Mouse (Mus musculus): ENCODE data around the gene Dcakd.

Dcakd gene

GRCm38 (mm10) chr11:103049611-103050010, 21.5 kb upstream of the Dcakd start:
- DNase-seq (ENCODE audit: low spot score in 2 of 2) = no peak

DNA sequence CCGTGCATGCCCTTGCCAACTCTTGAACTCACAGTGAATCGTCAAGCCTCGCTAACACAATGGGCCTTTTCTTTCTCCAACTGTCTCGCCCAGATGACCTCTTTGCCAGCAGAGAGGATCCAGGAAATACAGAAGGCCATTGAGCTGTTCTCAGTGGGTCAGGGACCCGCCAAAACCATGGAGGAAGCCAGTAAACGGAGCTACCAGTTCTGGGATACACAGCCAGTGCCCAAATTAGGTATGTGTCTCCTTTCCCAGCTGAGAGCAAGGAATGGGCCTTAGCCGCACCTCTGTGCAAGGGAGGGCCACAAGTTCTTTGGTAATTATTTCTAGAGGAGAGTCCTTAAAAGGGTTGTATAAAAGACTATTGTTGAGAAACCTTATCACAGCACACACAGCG, 18.2 kb upstream of the Dcakd start:
- no peak for DNase-seq (ENCODE audit: low spot score in 2 of 2)

GRCm38 (mm10) chr11:103043982-103044381, 15.8 kb upstream of the Dcakd start:
- no peak for DNase-seq (ENCODE audit: low spot score in 2 of 2)

- no peak for DNase-seq (ENCODE audit: low spot score in 2 of 2)
Observed at GRCm38 (mm10) chr11:103042828-103043227, 14.7 kb upstream of the Dcakd start.

DNA sequence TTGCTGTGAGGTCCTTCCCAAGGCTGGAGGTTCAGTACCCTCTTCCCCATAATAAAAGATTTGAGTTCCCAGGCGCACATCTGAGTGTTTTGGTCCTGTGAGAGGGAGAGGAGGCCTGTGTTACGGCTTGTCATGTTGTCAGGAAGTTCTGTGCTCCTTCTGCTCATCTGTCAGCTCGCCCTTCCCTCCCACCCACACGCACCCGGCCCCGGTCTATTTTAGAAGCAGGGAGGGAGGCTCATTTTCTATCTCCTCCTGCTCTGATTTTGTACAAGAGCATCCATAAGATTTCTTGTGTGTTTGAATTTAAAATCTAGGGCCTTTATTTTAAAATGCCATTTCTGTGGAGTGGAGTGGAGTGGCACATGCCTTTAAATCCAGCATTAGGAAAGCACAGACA, 9.9 kb upstream of the Dcakd start:
- no peak for DNase-seq (ENCODE audit: low spot score in 2 of 2)

DNA sequence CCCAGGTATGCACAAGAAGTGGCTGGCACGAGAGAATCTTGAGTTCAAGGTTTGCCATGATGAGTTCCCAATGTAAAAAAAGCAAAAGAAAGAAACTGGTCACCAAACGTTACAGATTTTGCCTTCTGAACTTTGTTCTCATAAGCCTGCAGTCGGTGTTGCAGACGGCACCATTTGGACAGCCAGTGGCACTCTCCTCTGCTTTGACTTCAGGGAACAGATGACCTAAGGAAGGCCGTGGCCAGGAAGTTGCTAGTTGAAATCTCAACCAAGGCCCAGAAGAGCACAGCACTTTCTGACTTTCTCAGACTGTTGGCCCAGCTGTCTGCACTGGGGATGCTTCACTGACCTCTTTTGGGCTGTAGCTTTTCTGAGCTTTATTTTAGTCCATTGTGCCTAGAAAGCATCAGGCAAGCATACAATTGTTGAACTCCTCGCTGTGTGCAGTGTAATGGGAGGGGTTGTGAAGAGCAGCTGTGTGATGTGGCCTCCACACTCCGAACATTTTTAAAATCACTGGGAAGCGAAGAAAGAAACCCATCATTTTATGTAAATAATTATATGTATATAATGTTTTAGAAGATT, 8.8 kb upstream of the Dcakd start:
- DNase-seq (ENCODE audit: low spot score in 2 of 2) = no peak

DNA sequence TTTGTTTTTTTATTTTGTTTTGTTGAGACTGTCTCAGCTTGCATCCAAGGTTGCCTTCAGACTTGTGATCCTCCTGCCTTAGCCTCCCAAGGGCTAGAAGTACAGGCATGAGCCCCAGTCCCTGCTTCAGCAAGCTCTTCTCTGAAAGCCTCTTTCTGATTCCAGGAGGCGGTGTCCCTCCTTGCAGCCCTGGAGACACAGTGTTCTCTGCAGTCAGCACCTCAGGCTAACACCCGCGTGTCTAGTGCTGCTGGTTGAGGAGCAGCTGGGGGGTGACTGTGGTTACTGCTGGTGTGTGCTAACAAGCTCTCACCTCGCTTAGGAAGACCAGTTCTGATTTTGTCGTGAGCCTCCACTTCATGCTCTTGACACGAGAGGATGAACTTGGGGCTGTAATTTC, 6.9 kb upstream of the Dcakd start:
- no peak for DNase-seq (ENCODE audit: low spot score in 2 of 2)

DNA sequence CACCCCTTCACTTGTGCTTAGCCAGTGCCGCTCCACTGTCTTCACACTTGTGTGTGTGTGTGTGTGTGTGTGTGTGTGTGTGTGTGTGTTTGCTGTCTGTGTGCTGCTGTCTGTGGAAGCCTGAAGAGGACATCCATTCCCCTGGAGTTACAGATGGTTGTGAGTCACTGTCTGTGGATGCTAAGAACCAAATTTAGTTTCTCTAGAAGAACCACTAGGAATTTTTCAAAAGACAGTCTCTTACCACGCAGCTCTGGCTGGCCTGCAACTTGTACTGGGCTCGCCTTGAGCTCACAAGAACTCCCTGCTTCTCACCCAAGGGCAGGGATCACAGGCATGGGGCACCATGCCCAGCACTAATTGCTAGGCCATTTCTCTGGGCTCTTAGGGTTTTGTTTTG, 4.9 kb upstream of the Dcakd start:
- DNase-seq (ENCODE audit: low spot score in 2 of 2) = no peak

DNA sequence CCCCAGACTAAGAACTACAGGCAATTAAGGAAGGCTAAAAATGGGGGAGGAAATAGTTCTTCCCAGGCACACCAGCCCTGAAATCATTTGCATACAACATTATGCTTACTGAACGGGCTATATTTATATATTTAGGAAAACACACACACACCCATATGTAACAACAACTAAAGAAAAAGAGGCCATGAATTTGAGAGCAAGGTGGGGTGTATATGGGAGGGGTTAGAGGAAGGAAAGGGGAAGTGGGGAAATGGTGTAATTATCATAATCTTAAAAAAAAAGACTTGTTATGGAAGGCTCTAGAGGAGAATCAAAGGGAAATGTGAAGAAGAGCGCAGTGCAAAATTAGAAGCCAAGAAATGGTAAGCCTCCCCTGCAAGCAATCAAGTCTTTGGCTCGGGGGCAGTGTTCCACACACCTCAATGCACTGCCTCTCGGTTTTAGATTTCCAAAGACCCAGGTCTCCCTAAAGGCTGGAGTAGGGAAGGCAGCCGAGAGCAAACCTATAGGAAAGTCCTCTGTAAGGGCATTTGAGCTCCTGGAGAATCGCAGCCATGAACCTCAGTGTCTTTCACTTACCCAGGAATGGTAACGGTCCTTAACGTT, 460 bp downstream of the Dcakd start:
- DNase-seq (ENCODE audit: low spot score in 2 of 2) = no peak

- no peak for DNase-seq (ENCODE audit: low spot score in 2 of 2)
Observed at GRCm38 (mm10) chr11:103026901-103027300, 1.2 kb downstream of the Dcakd start.

DNA sequence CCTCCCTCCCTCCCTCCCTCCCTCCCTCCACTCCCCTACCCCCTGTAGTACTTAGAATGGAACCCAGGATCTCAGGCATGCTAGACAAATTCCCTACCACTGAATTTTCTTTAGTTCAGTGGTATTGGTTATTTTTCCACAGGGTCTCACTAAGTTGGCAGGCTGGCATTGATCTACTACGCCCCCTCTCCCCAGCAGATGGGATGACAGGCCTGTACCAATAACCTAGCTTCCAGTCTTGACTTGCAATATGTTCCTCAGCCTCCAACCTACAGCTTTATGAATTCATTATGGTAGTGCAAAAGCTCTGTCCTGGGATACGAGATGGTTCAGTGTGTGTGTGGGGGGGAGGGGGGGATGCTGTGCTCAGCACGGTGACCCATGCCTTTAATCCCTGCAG, 4.2 kb downstream of the Dcakd start:
- no peak for DNase-seq (ENCODE audit: low spot score in 2 of 2)

DNA sequence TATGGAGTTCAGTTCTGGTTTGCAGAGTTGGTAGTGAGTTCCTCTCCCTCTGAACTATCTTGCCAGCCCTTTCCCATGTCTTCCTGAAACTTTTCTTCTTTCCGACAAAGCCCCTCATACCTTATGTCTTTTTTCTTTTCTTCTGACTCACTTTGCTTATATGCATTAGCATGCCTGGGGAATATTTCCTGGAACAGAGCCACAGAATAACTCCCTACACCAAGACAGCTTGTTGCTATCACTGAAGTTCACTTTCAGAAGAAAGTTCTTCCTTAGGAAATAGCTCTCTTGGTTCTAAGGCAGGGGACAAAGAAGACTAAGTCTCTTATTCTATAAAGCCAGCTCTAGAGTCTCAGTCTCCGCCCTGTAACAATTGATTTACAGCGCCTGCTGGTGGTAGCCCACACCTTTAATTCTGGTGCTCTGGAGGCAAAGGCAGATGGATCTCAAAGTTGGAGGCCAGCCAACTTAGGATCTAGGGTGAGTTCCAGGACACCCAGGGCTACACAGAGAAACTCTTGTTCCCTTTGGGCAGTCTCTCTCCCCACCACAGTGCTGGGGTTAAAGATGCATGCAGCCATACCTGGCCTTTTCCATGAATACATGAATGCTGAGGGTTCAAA, 7.3 kb downstream of the Dcakd start:
- DNase-seq (ENCODE audit: low spot score in 2 of 2) = no peak

DNA sequence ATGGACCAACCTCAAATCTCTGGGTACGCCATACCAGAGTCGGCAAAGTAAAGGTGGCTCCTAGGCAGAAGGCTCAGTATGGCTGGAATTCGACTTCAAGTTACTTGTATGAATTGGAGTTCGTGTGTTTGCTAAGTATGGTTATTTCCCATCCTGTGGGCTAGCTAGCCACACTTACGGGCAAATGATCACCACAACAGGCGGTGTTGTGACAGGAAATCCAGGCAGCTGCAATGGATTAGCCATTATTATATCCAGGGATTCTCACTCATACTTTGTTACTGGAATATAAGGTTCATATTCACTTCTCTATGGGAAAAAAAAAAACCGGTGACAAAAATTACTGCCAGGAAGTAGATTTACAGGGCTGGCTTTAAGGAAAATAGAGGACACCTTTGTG, 8.8 kb downstream of the Dcakd start:
- DNase-seq (ENCODE audit: low spot score in 2 of 2) = no peak

DNA sequence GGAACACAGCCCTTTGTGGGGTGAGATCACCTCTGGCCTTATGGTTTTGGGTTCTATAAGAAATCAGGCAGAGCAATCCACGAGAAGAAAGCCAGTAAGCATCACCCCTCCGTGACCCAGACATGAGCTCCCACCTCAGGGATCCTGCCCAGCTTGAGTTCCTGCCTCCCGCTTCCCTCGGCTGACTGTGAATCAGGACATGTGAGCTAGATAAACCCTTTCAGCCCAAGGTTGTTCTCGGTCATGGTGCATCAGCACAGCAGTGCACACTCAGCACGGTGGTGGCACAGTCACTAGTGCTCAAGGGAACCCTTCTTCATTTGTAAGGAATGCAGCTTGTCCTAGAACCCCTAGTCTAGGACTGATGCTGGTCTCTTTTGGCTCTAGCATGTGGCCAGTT, 9.3 kb downstream of the Dcakd start:
- DNase-seq (ENCODE audit: low spot score in 2 of 2) = no peak

- no peak for DNase-seq (ENCODE audit: low spot score in 2 of 2)
Observed at GRCm38 (mm10) chr11:103017661-103018060, 10.5 kb downstream of the Dcakd start.

DNA sequence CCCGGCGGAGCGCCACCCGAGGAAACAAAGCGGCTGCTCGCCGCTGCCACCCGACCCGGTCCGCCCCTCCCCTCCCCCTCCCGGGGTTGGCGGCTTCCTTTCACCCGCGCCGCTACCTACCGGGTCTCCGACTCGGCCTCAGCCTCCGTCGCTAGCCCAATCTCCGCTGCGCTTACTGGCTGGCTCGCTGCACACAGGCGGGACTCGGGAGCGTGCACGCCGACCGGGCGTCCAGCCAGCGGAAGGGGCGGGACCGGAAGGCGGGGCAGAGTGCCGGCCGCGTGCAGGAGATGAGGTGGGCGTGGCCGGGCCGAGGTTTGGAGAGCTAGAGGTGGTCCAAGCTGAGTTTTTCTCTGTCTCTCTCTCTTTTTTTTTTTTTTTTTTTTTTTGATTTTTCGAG, 11.2 kb downstream of the Dcakd start:
- DNase-seq (ENCODE audit: low spot score in 2 of 2) = peak; percentile 95 to 97

- DNase-seq (ENCODE audit: low spot score in 2 of 2) = no peak
Observed at GRCm38 (mm10) chr11:103015881-103016825, 12.0 kb downstream of the Dcakd start.

GRCm38 (mm10) chr11:103011206-103011497, 17.0 kb downstream of the Dcakd start:
- DNase-seq (ENCODE audit: low spot score in 2 of 2) = no peak

DNA sequence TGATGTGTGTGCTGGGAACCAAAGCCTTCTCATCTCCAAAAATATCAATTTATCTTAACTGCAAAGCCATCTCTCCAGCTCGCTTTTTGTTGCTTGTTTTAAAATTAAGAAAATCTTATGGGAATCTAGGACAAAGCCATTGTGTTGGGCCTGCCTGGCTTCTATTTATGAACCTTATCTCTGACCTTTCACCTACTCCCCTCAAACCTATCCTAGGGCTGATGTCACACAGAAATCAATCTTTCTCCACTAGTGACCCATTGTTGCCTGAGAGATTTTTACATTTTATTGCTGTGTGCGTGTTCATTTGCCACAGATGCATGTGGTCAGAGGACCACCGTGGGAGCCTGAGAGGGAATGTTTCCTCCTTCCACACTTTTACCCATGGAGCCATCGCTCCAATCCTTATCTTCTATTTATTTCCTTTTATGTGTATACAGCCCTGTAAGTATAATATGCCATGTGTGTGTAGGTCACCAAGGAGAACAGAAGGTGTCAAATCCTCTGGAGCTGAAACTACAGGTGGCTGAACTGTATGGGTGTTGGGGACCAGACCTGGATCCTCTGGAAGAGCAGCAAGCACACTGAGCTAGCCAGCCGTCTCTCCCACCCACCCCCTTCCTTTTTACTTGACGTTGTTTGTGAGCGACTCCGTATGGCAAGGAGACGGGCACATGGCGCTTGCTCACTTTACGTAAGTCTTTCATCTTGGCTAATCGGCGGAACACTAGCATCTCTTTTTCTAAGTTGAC, 17.5 kb downstream of the Dcakd start:
- DNase-seq (ENCODE audit: low spot score in 2 of 2) = no peak

DNA sequence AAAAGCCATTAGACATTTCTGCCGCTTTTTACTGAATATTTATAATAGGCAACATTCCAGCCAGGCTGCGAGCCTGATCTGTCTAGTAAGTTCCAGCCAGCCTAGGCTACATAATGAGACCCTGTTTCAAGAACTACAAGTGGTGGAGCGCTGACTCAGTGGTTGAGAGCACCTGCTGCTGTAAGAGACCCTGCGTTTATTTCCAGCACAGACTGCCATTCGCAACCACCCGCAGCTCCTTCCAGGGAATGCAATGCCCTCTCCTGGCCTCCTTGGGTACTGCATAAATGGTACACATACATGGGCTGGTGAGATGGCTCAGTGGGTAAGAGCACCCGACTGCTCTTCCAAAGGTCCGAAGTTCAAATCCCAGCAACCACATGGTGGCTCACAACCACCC, 18.9 kb downstream of the Dcakd start:
- no peak for DNase-seq (ENCODE audit: low spot score in 2 of 2)

- no peak for DNase-seq (ENCODE audit: low spot score in 2 of 2)
Observed at GRCm38 (mm10) chr11:103008558-103008957, 19.6 kb downstream of the Dcakd start.

GRCm38 (mm10) chr11:103007001-103007340, 21.2 kb downstream of the Dcakd start:
- peak in 1 of 2 experiments; percentile 16 for DNase-seq (ENCODE audit: low spot score in 2 of 2)
